Mouse (Mus musculus) gastrocnemius, postnatal 14 days (tissue): ENCODE results near the gene Ipo13. TPM values are rescaled to one million over a fixed set of nuclear protein-coding genes. Genes with fewer than 3 reads are reported as not detected.

ENCODE experiments used
- DNase-seq: peaks from one replicate; pipeline ENCODE4 v3.0.0; 2021; ENCODE audit warnings: mixed read lengths
- intact Hi-C: fragments of 180-260 bp; cut with DNase I; formaldehyde crosslinking; loops from one replicate; pipeline ENCODE4 v1.15.1; 2025; ENCODE audit warnings: low total_unique reads
- total RNA-seq, 2 experiments: library from RNA; stranded (reverse); gene quantifications; 2 replicates each; pipeline ENCODE4 v1.2.3; 2021

The Ipo13 gene
- total RNA-seq, 2 experiments from 2014 or later, result 141 to 204 TPM

GRCm38 (mm10) chr4:117852152-117852868 lies 62.5 kb downstream of the Ipo13 start:
- intact Hi-C loops, result no loop called here
- DNase-seq, result no peak

GRCm38 (mm10) chr4:117850871-117851270 lies 63.9 kb downstream of the Ipo13 start:
- intact Hi-C loops, result no loop called here
- no peak for DNase-seq

- intact Hi-C loops, result no loop called here
- no peak for DNase-seq
Observed at GRCm38 (mm10) chr4:117850176-117850575, 64.6 kb downstream of the Ipo13 start.

GRCm38 (mm10) chr4:117849506-117849905 lies 65.3 kb downstream of the Ipo13 start:
- intact Hi-C loops, result no loop called here

GRCm38 (mm10) chr4:117849063-117849462 lies 65.7 kb downstream of the Ipo13 start:
- DNase-seq, result no peak
- intact Hi-C loops, result no loop called here

More at GRCm38 (mm10) chr4:117849506-117849905, 65.3 kb downstream of the Ipo13 start:
- DNase-seq, result no peak

- no peak for DNase-seq
- intact Hi-C loops, result no loop called here
Observed at GRCm38 (mm10) chr4:117847011-117847410, 67.8 kb downstream of the Ipo13 start.

GRCm38 (mm10) chr4:117846261-117846660 lies 68.5 kb downstream of the Ipo13 start:
- intact Hi-C loops, result no loop called here
- DNase-seq, result no peak

- intact Hi-C loops, result no loop called here
Observed at GRCm38 (mm10) chr4:117845316-117845715, 69.5 kb downstream of the Ipo13 start.

More at GRCm38 (mm10) chr4:117845316-117845715, 69.5 kb downstream of the Ipo13 start:
- no peak for DNase-seq

Other genes starting within 250 kb of the Ipo13 start
- gene Dmap1, start 232.7 kb downstream of the Ipo13 start, total RNA-seq, result 10 to 100 TPM; 17.9 to 18.1 TPM
- gene Gm12845, start 190.6 kb downstream of the Ipo13 start, total RNA-seq, result not detected
- not detected for gene Klf17, start 149.4 kb downstream of the Ipo13 start, total RNA-seq
- gene Slc6a9, start 80.5 kb downstream of the Ipo13 start, total RNA-seq, result 1 to 10 TPM; 4.0 to 6.2 TPM
- gene Ccdc24, start 42.4 kb downstream of the Ipo13 start, total RNA-seq, result under 1 TPM; 0.39 to 0.47 TPM
- 1 to 10 TPM; 6.5 to 8.1 TPM for gene B4galt2, start 31.5 kb downstream of the Ipo13 start, total RNA-seq
- 10 to 100 TPM; 55.4 to 57.6 TPM for gene Atp6v0b, start 27.7 kb downstream of the Ipo13 start, total RNA-seq
- gene Dph2, start 23.0 kb downstream of the Ipo13 start, total RNA-seq, result 1 to 10 TPM; 2.6 to 2.7 TPM
- under 1 TPM; 0.31 TPM for gene Artn, start 14.8 kb upstream of the Ipo13 start, total RNA-seq
- gene St3gal3, start 219.9 kb upstream of the Ipo13 start, total RNA-seq, result 10 to 100 TPM; 50.0 to 56.1 TPM